Mouse (Mus musculus) ES-E14 (cell line): ENCODE measurements around the gene Angptl1.

ENCODE experiments used
- CHD2 ChIP-seq: IDR thresholded peaks from 2 replicates; pipeline ENCODE4 v1.6.1; 2014; ENCODE audit warnings: mild to moderate bottlenecking, low read depth, low read length, inconsistent platforms
- HCFC1 ChIP-seq: IDR thresholded peaks from 2 replicates; pipeline ENCODE4 v1.6.1; 2012; ENCODE audit warnings: low read length, inconsistent platforms, borderline replicate concordance; ENCODE audit not compliant: insufficient read depth

DNA sequence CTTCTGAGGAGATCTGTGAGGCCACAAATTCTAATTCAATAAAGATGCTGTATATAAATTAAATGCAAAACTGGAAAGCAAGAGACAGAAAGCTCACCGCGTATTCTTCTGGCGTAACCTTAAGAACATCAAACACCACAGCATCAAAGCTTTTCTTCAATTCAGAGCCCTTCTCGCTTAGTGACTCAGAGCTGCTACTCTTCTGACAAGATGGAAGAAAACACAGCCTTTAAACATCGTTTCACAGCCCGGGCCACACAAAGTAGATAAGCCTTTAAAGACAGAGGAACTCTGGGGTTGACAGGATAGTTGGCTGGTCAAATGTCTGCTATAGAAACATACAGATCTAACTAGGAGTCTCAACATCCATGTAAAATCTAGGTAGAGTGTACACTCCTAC lies 63.3 kb downstream of the Angptl1 start:
- TF ChIP-seq HCFC1 (no peak), CHD2 (no peak)
